Mouse (Mus musculus): ENCODE results near the gene Rhox3f. TPM values are rescaled to one million over a fixed set of nuclear protein-coding genes. Genes with fewer than 3 reads are reported as not detected.

Gene Rhox3f
- not detected in 2 replicates for polyA plus RNA-seq (2012; rRNA removed)

DNA sequence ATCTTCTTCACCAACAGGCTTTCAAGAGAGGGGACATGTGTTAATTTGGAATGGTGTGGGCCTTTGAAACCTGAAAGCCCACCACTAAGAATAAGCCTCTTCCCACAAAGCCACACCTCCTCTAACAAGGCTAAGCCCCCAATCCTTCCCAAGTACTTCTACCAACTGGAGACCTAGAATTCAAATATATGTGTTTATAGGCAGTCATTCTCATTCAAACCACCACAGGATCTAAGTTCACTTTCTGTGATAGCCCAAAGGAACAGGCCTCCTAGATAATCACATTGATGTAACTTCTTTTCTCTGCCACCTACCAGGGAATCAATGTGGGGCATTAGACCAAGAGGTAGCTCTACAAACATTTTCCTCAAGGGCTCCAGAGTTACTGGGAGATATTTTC, at the start of gene Rhox3f:
Gene Rhox3f, plus strand, starts transcription at position 301 of the 400 bp plus-strand sequence.

DNA sequence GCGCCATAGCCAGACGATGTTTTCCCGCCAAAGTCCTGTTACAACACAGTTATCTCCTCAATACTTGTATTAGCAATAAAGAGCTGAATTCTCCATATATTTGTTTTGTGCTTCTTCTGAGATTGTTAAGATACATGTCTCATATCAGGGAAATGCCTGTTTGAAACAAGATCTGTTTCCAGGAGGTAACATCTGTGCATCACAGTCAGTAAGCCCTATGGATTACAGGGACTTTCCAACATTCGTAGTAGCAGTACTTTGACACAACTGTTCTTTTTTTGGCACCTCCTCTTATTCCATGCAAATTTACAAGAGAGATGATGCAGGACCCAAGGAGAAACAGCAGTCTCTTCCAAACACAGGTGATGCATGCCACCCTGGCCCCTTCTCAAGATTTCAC, 39.1 kb upstream of the Rhox3f start, which contains the start of gene Rhox3e:
Gene Rhox3e, plus strand, starts transcription at position 301 of the 400 bp plus-strand sequence.

DNA sequence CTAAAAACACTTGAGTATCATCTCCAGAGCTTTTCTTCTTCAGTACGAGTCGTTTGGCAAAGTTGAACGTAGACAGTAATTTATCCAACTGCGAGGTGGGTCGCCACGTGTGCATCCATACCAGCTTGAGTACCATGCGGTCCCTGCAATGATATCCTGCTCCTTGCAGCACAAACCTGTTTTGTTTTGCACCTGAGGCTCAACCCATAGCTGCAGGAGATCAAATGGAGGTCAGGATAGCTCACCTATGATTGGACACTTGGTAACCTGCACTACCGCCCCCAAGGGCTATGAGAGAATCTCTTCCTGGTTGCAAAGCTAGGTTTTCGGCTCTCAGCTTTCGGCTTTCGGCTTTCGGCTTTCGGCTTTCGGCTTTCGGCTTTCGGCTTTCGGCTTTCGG, 23.7 kb upstream of the Rhox3f start, which contains the start of gene Rhox4e:
Gene Rhox4e, plus strand, starts transcription at position 301 of the 400 bp plus-strand sequence.

DNA sequence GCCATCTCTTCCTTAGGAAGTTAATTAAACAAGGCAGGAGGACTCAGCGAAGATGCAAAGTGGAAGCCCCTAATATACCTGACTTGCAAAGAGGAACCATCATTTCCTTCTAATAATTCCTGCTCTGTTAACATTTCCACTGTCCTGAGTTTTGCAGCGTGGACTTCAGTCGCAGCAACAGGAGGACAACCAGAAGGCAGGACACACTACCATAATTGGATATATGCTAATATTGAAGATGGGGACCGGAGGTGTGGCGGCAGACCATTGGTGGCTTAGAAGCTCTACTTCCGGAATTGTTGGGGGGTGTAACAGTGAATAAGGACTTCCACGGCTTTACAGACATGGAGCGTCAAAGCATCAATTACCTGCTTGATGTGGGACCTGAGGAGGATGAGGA, 9.7 kb upstream of the Rhox3f start, which contains the start of gene Rhox2f:
Gene Rhox2f, plus strand, starts transcription at position 301 of the 400 bp plus-strand sequence.

DNA sequence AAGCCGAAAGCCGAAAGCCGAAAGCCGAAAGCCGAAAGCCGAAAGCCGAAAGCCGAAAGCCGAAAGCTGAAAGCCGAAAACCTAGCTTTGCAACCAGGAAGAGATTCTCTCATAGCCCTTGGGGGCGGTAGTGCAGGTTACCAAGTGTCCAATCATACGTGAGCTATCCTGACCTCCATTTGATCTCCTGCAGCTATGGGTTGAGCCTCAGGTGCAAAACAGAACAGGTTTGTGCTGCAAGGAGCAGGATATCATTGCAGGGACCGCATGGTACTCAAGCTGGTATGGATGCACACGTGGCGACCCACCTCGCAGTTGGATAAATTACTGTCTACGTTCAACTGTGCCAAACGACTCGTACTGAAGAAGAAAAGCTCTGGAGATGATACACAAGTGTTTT, 26.8 kb downstream of the Rhox3f start, which contains the start of gene Rhox4f:
Gene Rhox4f, minus strand, starts transcription at position 101 of the 400 bp plus-strand sequence.

DNA sequence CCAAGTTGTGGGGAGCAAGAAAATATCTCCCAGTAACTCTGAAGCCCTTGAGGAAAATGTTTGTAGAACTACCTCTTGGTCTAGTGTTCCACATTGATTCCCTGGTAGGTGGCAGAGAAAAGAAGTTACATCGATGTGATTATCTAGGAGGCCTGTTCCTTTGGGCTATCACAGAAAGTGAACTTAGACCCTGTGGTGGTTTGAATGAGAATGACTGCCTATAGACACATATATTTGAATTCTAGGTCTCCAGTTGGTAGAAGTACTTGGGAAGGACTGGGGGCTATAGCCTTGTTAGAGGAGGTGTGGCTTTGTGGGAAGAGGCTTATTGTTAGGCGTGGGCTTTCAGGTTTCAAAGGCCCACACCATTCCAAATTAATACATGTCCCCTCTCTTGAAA, 47.7 kb downstream of the Rhox3f start, which contains the start of gene Rhox3g:
Gene Rhox3g, minus strand, starts transcription at position 101 of the 400 bp plus-strand sequence.

Other genes starting within 250 kb of the Rhox3f start
- gene Rhox3a2, start 201.0 kb upstream of the Rhox3f start, polyA plus RNA-seq (2012; rRNA removed): not detected in 2 replicates
- gene Rhox4a2, start 190.1 kb upstream of the Rhox3f start, polyA plus RNA-seq (2012; rRNA removed): not detected in 2 replicates
- gene Rhox2b, start 168.9 kb upstream of the Rhox3f start, polyA plus RNA-seq (2012; rRNA removed): not detected in 2 replicates
- not detected in 2 replicates for gene Rhox4b, start 148.5 kb upstream of the Rhox3f start, polyA plus RNA-seq (2012; rRNA removed)
- gene Rhox2c, start 127.3 kb upstream of the Rhox3f start, polyA plus RNA-seq (2012; rRNA removed): not detected in 2 replicates
- gene Rhox3c, start 122.4 kb upstream of the Rhox3f start, polyA plus RNA-seq (2012; rRNA removed): not detected in 2 replicates
- not detected in 2 replicates for gene Rhox4c, start 100.7 kb upstream of the Rhox3f start, polyA plus RNA-seq (2012; rRNA removed)
- gene Rhox2d, start 87.6 kb upstream of the Rhox3f start, polyA plus RNA-seq (2012; rRNA removed): not detected in 2 replicates
- not detected in 2 replicates for gene Rhox4d, start 66.6 kb upstream of the Rhox3f start, polyA plus RNA-seq (2012; rRNA removed)
- gene Rhox2e, start 50.5 kb upstream of the Rhox3f start, polyA plus RNA-seq (2012; rRNA removed): not detected in 2 replicates
- not detected in 2 replicates for gene Rhox3e, start 39.0 kb upstream of the Rhox3f start, polyA plus RNA-seq (2012; rRNA removed)
- gene Rhox4e, start 23.6 kb upstream of the Rhox3f start, polyA plus RNA-seq (2012; rRNA removed): not detected in 2 replicates
- not detected in 2 replicates for gene Rhox2f, start 9.6 kb upstream of the Rhox3f start, polyA plus RNA-seq (2012; rRNA removed)
- not detected in 2 replicates for gene Rhox4f, start 26.7 kb downstream of the Rhox3f start, polyA plus RNA-seq (2012; rRNA removed)
- not detected in 2 replicates for gene Rhox3g, start 47.6 kb downstream of the Rhox3f start, polyA plus RNA-seq (2012; rRNA removed)
- not detected in 2 replicates for gene Rhox2g, start 62.5 kb downstream of the Rhox3f start, polyA plus RNA-seq (2012; rRNA removed)
- gene Rhox4g, start 70.3 kb downstream of the Rhox3f start, polyA plus RNA-seq (2012; rRNA removed): not detected in 2 replicates
- not detected in 2 replicates for gene Rhox3h, start 87.8 kb downstream of the Rhox3f start, polyA plus RNA-seq (2012; rRNA removed)
- gene Rhox2h, start 92.3 kb downstream of the Rhox3f start, polyA plus RNA-seq (2012; rRNA removed): not detected in 2 replicates
- gene Rhox5, start 223.8 kb downstream of the Rhox3f start, polyA plus RNA-seq (2012; rRNA removed): not detected in 2 replicates
- not detected in 2 replicates for gene Rhox6, start 245.9 kb downstream of the Rhox3f start, polyA plus RNA-seq (2012; rRNA removed)